Mouse (Mus musculus) E14TG2a.4 (cell line): ENCODE data around the gene Ceacam20.
A peak's percentile ranks its signal among the peaks of the same experiment; 100 is the strongest.

ENCODE experiments used
- H3K27me3 ChIP-seq: 2 replicates; pipeline ENCODE4 v1.6.1; 2014; ENCODE audit warnings: low read length, control low read depth; ENCODE audit not compliant: insufficient read depth
- H3K36me3 ChIP-seq: 2 replicates; pipeline ENCODE4 v1.6.1; 2014; ENCODE audit warnings: low read length, control low read depth; ENCODE audit not compliant: insufficient read depth
- H3K4me1 ChIP-seq: replicated peaks from 2 replicates; pipeline ENCODE4 v1.6.1; 2014; ENCODE audit warnings: low read depth, low read length, control low read depth
- H3K4me3 ChIP-seq: replicated peaks from 2 replicates; pipeline ENCODE4 v1.5.1; 2014; ENCODE audit warnings: mild to moderate bottlenecking, low read length
- H3K9me3 ChIP-seq: 2 replicates; pipeline ENCODE4 v1.6.1; 2014; ENCODE audit warnings: low read length, control low read depth
- CTCF ChIP-seq: conservative IDR thresholded peaks from 2 replicates; pipeline ENCODE4 v1.5.1; 2014; ENCODE audit warnings: low read length
- NANOG ChIP-seq: IDR thresholded peaks from 2 replicates; pipeline ENCODE4 v1.6.1; 2014; ENCODE audit warnings: borderline replicate concordance, low read length, mixed read lengths
- POU5F1 ChIP-seq: IDR thresholded peaks from 2 replicates; pipeline ENCODE4 v1.6.1; 2014; ENCODE audit warnings: low read length, borderline replicate concordance

Gene Ceacam20

GRCm38 (mm10) chr7:19932133-19932876 is 32.9 kb upstream of the Ceacam20 start:
- H3K4me1 ChIP-seq = peaks cover 77% of the 10 kb centered on the region
- H3K36me3 ChIP-seq = no peaks in the 10 kb centered on the region
- no peaks in the 10 kb centered on the region for H3K9me3 ChIP-seq
- peak overlapping the region; percentile 58 for H3K4me3 ChIP-seq
- no peak for TF ChIP-seq CTCF
- no peak for TF ChIP-seq POU5F1
- TF ChIP-seq NANOG = no peak
- no peaks in the 10 kb centered on the region for H3K27me3 ChIP-seq

GRCm38 (mm10) chr7:19932877-19933809 is 32.1 kb upstream of the Ceacam20 start:
- Histone ChIP-seq H3K27me3 (no peaks in the 10 kb centered on the region), H3K9me3 (no peaks in the 10 kb centered on the region), H3K4me1 (peaks cover 80% of the 10 kb centered on the region), H3K36me3 (no peaks in the 10 kb centered on the region), H3K4me3 (peak overlapping the region; percentile 41; the same call in 1 of the 2 replicates)
- no peak for TF ChIP-seq NANOG
- TF ChIP-seq POU5F1 = no peak
- TF ChIP-seq CTCF = no peak

GRCm38 (mm10) chr7:19935171-19935751 is 30.0 kb upstream of the Ceacam20 start:
- no peak for TF ChIP-seq POU5F1
- TF ChIP-seq NANOG = no peak
- TF ChIP-seq CTCF = no peak
- Histone ChIP-seq H3K4me3 (peak overlapping the region; percentile 35; the same call in 1 of the 2 replicates), H3K36me3 (0 out of 2 replicates have a peak, but pooled peaks cover 3% of the 10 kb centered on the region), H3K9me3 (no peaks in the 10 kb centered on the region), H3K27me3 (no peaks in the 10 kb centered on the region), H3K4me1 (peaks cover 73% of the 10 kb centered on the region)

GRCm38 (mm10) chr7:19935961-19936360 is 29.3 kb upstream of the Ceacam20 start:
- 0 out of 2 replicates have a peak, but pooled peaks cover 3% of the 10 kb centered on the region for H3K36me3 ChIP-seq
- peak overlapping the region; percentile 35; the same call in 1 of the 2 replicates for H3K4me3 ChIP-seq
- H3K4me1 ChIP-seq = peaks cover 74% of the 10 kb centered on the region
- no peaks in the 10 kb centered on the region for H3K27me3 ChIP-seq
- H3K9me3 ChIP-seq = no peaks in the 10 kb centered on the region
- TF ChIP-seq NANOG (no peak), CTCF (no peak)

- peaks cover 68% of the 10 kb centered on the region for H3K4me1 ChIP-seq
- TF ChIP-seq NANOG (no peak), CTCF (no peak), POU5F1 (no peak)
- H3K9me3 ChIP-seq = no peaks in the 10 kb centered on the region
- no peaks in the 10 kb centered on the region for H3K27me3 ChIP-seq
- H3K4me3 ChIP-seq = peak overlapping the region; percentile 27; the same call in 1 of the 2 replicates
- 0 out of 2 replicates have a peak, but pooled peaks cover 3% of the 10 kb centered on the region for H3K36me3 ChIP-seq
Measured at GRCm38 (mm10) chr7:19937229-19937821, 27.9 kb upstream of the Ceacam20 start.

GRCm38 (mm10) chr7:19939555-19940235 is 25.5 kb upstream of the Ceacam20 start:
- no peaks in the 10 kb centered on the region for H3K27me3 ChIP-seq
- H3K9me3 ChIP-seq = no peaks in the 10 kb centered on the region
- no peak for TF ChIP-seq POU5F1
- no peak for TF ChIP-seq NANOG
- no peak for TF ChIP-seq CTCF
- peak overlapping the region; percentile 35; the same call in 1 of the 2 replicates for H3K4me3 ChIP-seq
- H3K36me3 ChIP-seq = 0 out of 2 replicates have a peak, but pooled peaks cover 3% of the 10 kb centered on the region
- peaks cover 56% of the 10 kb centered on the region for H3K4me1 ChIP-seq

- Histone ChIP-seq H3K4me1 (peaks cover 51% of the 10 kb centered on the region), H3K4me3 (no peak overlapping the region), H3K27me3 (no peaks in the 10 kb centered on the region), H3K36me3 (0 out of 2 replicates have a peak, but pooled peaks cover 3% of the 10 kb centered on the region), H3K9me3 (no peaks in the 10 kb centered on the region)
- TF ChIP-seq NANOG = no peak
- no peak for TF ChIP-seq POU5F1
- no peak for TF ChIP-seq CTCF
Measured at GRCm38 (mm10) chr7:19940256-19940655, 25.0 kb upstream of the Ceacam20 start.
